Mouse (Mus musculus) G1E (cell line): ENCODE results near the gene Zscan18. TPM values are rescaled to one million over a fixed set of nuclear protein-coding genes. Genes with fewer than 3 reads are reported as not detected.

Experiments used
- ATAC-seq: 2 replicates; pipeline ENCODE4 v1.8.0; 2016; ENCODE audit warnings: mild to moderate bottlenecking; ENCODE audit not compliant: insufficient number of reproducible peaks, poor library complexity, low FRiP score, severe bottlenecking; ENCODE audit errors: extremely low read depth
- DNase-seq: peaks from one replicate; pipeline ENCODE4 v3.0.0; 2012; ENCODE audit warnings: low spot score
- H3K27me3 ChIP-seq: 2 replicates; pipeline ENCODE4 v1.6.1; 2012; ENCODE audit warnings: mild to moderate bottlenecking, low read length, inconsistent platforms; ENCODE audit not compliant: insufficient read depth
- H3K36me3 ChIP-seq: replicated peaks from 2 replicates; pipeline ENCODE3; 2012; ENCODE audit warnings: mild to moderate bottlenecking, inconsistent platforms
- H3K4me1 ChIP-seq: 2 replicates; pipeline ENCODE4 v1.6.1; 2012; ENCODE audit warnings: low read depth, low read length, inconsistent platforms, mixed read lengths; ENCODE audit not compliant: insufficient read depth
- H3K4me3 ChIP-seq: 2 replicates; pipeline ENCODE4 v1.5.1; 2012; ENCODE audit warnings: low read depth, mild to moderate bottlenecking, inconsistent platforms, low read length, moderate library complexity, mixed read lengths
- H3K9me3 ChIP-seq: replicated peaks from 2 replicates; pipeline ENCODE4 v1.6.1; 2012; ENCODE audit warnings: inconsistent platforms
- CTCF ChIP-seq: IDR thresholded peaks from 2 replicates; pipeline ENCODE4 v1.5.1; 2012; ENCODE audit warnings: low read depth, low read length, inconsistent platforms, mixed read lengths
- GATA1 ChIP-seq: IDR thresholded peaks from 2 replicates; pipeline ENCODE4 v1.6.1; 2012; ENCODE audit warnings: borderline replicate concordance, low read length, inconsistent platforms, mixed read lengths
- GATA2 ChIP-seq: IDR thresholded peaks from 2 replicates; pipeline ENCODE4 v1.6.1; 2012; ENCODE audit warnings: low read depth, low read length, inconsistent platforms, borderline replicate concordance
- POLR2AphosphoS5 ChIP-seq: IDR thresholded peaks from 2 replicates; pipeline ENCODE4 v1.6.1; 2012; ENCODE audit warnings: low read depth, low read length, inconsistent platforms; ENCODE audit not compliant: insufficient replicate concordance
- TAL1 ChIP-seq: conservative IDR thresholded peaks from 2 replicates; pipeline ENCODE4 v1.6.1; 2012; ENCODE audit warnings: low read depth, low read length, inconsistent platforms, mixed read lengths
- polyA plus RNA-seq: library from polyadenylated mRNA; stranded (reverse); fragments of >175 nt; gene quantifications from 2 replicates; pipeline ENCODE4 v1.2.3, GENCODE M21; 2012
- total RNA-seq, 2 experiments: library from RNA; stranded (forward) in 1 of 2; stranded (reverse) in 1 of 2; fragments of 200-1000 nt in 1 of 2; fragments of >200 nt in 1 of 2; fragmentation: Nextera tagmentation in 1 of 2; gene quantifications; 2 replicates each; pipeline ENCODE4 v1.2.3; 2014 to 2017

Gene Zscan18
- total and polyA plus RNA-seq, 3 experiments, result 0.22 TPM; not detected in 2

DNA sequence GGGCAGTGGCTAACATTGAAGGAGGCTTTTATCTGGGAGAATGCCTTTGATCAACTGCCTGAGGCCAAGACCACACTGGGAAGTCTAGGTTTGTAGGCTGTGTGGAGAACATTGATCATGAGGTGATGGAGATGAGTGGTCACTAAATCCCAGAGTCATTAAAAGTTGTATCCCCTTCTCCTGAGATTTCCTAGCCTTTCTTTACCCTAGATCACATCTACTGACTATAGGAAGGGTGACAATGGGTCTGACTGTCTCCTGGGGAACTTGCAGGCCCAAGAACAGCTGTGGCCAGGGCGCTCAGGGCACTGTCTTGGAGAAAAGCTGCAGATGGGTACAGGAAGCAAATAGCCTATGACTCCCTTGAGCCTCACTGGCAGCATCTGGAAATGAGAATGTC lies 68.5 kb downstream of the Zscan18 start, which contains the start of gene Vmn2r56:
Gene Vmn2r56, minus strand, starts transcription at position 101 of the 400 bp plus-strand sequence.
- Histone ChIP-seq H3K36me3 (no peaks in the 10 kb centered on the region), H3K27me3 (no peaks in the 10 kb centered on the region), H3K4me3 (no peak within 1 kb of the TSS), H3K4me1 (peaks cover 2% of the 10 kb centered on the region; the same call in 1 of the 2 replicates), H3K9me3 (no peaks in the 10 kb centered on the region)
- DNase-seq, result no peak
- TF ChIP-seq TAL1, result no peak
- TF ChIP-seq GATA1, result no peak
- no peak for TF ChIP-seq GATA2
- no peak for TF ChIP-seq CTCF
- TF ChIP-seq POLR2AphosphoS5, result no peak
- ATAC-seq, result no peak

Other genes with a start within 250 kb of the Zscan18 start
- gene Vmn2r53, start 194.8 kb downstream of the Zscan18 start, total RNA-seq (2014; fragmentation: Nextera tagmentation), result 0.08 TPM in 1 of 2 replicates, not detected in the other
- gene Vmn2r53, start 194.8 kb downstream of the Zscan18 start, total RNA-seq (2017), result 0.12 and 0.22 TPM in 2 replicates
- gene Vmn2r53, start 194.8 kb downstream of the Zscan18 start, polyA plus RNA-seq, result under 0.01 TPM in 1 of 2 replicates, not detected in the other
- not detected in 2 replicates for gene Vmn2r54, start 163.3 kb downstream of the Zscan18 start, total RNA-seq (2014; fragmentation: Nextera tagmentation)
- gene Vmn2r54, start 163.3 kb downstream of the Zscan18 start, total RNA-seq (2017), result 0.05 TPM in 1 of 2 replicates, not detected in the other
- gene Vmn2r54, start 163.3 kb downstream of the Zscan18 start, polyA plus RNA-seq, result not detected in 2 replicates
- not detected in 2 replicates for gene Vmn2r55, start 118.6 kb downstream of the Zscan18 start, total RNA-seq (2014; fragmentation: Nextera tagmentation)
- 0.06 TPM in 1 of 2 replicates, not detected in the other for gene Vmn2r55, start 118.6 kb downstream of the Zscan18 start, total RNA-seq (2017)
- not detected in 2 replicates for gene Vmn2r55, start 118.6 kb downstream of the Zscan18 start, polyA plus RNA-seq
- gene Vmn2r56, start 68.6 kb downstream of the Zscan18 start, total RNA-seq (2014; fragmentation: Nextera tagmentation), result not detected in 2 replicates
- gene Vmn2r56, start 68.6 kb downstream of the Zscan18 start, total RNA-seq (2017), result 0.06 and 0.11 TPM in 2 replicates
- gene Vmn2r56, start 68.6 kb downstream of the Zscan18 start, polyA plus RNA-seq, result not detected in 2 replicates
- 25.6 and 27.4 TPM in 2 replicates for gene Zfp329, start 15.2 kb upstream of the Zscan18 start, total RNA-seq (2014; fragmentation: Nextera tagmentation)
- 15.5 and 22.2 TPM in 2 replicates for gene Zfp329, start 15.2 kb upstream of the Zscan18 start, total RNA-seq (2017)
- 0.27 and 0.33 TPM in 2 replicates for gene Zfp329, start 15.2 kb upstream of the Zscan18 start, polyA plus RNA-seq
- 53.1 and 62.7 TPM in 2 replicates for gene Zfp110, start 31.1 kb upstream of the Zscan18 start, total RNA-seq (2014; fragmentation: Nextera tagmentation)
- 58.4 and 59.9 TPM in 2 replicates for gene Zfp110, start 31.1 kb upstream of the Zscan18 start, total RNA-seq (2017)
- gene Zfp110, start 31.1 kb upstream of the Zscan18 start, polyA plus RNA-seq, result 2.5 and 3.2 TPM in 2 replicates
- gene Zfp128, start 77.5 kb upstream of the Zscan18 start, total RNA-seq (2014; fragmentation: Nextera tagmentation), result 8.3 and 9.3 TPM in 2 replicates
- gene Zfp128, start 77.5 kb upstream of the Zscan18 start, total RNA-seq (2017), result 3.8 and 4.5 TPM in 2 replicates
- gene Zfp128, start 77.5 kb upstream of the Zscan18 start, polyA plus RNA-seq, result 0.61 and 0.72 TPM in 2 replicates
- gene Zscan22, start 94.2 kb upstream of the Zscan18 start, total RNA-seq (2014; fragmentation: Nextera tagmentation), result 23.9 and 25.0 TPM in 2 replicates
- 4.1 and 4.5 TPM in 2 replicates for gene Zscan22, start 94.2 kb upstream of the Zscan18 start, total RNA-seq (2017)
- gene Zscan22, start 94.2 kb upstream of the Zscan18 start, polyA plus RNA-seq, result 2.8 and 3.5 TPM in 2 replicates
- gene Rps5, start 118.7 kb upstream of the Zscan18 start, total RNA-seq (2014; fragmentation: Nextera tagmentation), result 1,720 and 1,839 TPM in 2 replicates
- 880 and 1,074 TPM in 2 replicates for gene Rps5, start 118.7 kb upstream of the Zscan18 start, total RNA-seq (2017)
- gene Rps5, start 118.7 kb upstream of the Zscan18 start, polyA plus RNA-seq, result 1,806 and 2,694 TPM in 2 replicates
- gene Rnf225, start 123.8 kb upstream of the Zscan18 start, total RNA-seq (2014; fragmentation: Nextera tagmentation), result 0.29 and 0.98 TPM in 2 replicates
- 0.76 and 0.81 TPM in 2 replicates for gene Rnf225, start 123.8 kb upstream of the Zscan18 start, total RNA-seq (2017)
- 1.0 and 1.3 TPM in 2 replicates for gene Rnf225, start 123.8 kb upstream of the Zscan18 start, polyA plus RNA-seq
- gene Zfp324, start 162.2 kb upstream of the Zscan18 start, total RNA-seq (2014; fragmentation: Nextera tagmentation), result 3.7 and 5.9 TPM in 2 replicates
- 6.2 and 7.0 TPM in 2 replicates for gene Zfp324, start 162.2 kb upstream of the Zscan18 start, total RNA-seq (2017)
- gene Zfp324, start 162.2 kb upstream of the Zscan18 start, polyA plus RNA-seq, result 2.4 and 2.7 TPM in 2 replicates
- 5.9 and 6.1 TPM in 2 replicates for gene Zfp446, start 174.2 kb upstream of the Zscan18 start, total RNA-seq (2014; fragmentation: Nextera tagmentation)
- 3.7 and 4.0 TPM in 2 replicates for gene Zfp446, start 174.2 kb upstream of the Zscan18 start, total RNA-seq (2017)
- 4.1 and 4.6 TPM in 2 replicates for gene Zfp446, start 174.2 kb upstream of the Zscan18 start, polyA plus RNA-seq
- not detected in 2 replicates for gene Slc27a5, start 194.6 kb upstream of the Zscan18 start, total RNA-seq (2014; fragmentation: Nextera tagmentation)
- gene Slc27a5, start 194.6 kb upstream of the Zscan18 start, total RNA-seq (2017), result 0.12 and 0.22 TPM in 2 replicates
- gene Slc27a5, start 194.6 kb upstream of the Zscan18 start, polyA plus RNA-seq, result not detected in 2 replicates
- 324 and 384 TPM in 2 replicates for gene Trim28, start 195.5 kb upstream of the Zscan18 start, total RNA-seq (2014; fragmentation: Nextera tagmentation)
- 506 and 524 TPM in 2 replicates for gene Trim28, start 195.5 kb upstream of the Zscan18 start, total RNA-seq (2017)
- gene Trim28, start 195.5 kb upstream of the Zscan18 start, polyA plus RNA-seq, result 193 and 221 TPM in 2 replicates
- gene Zbtb45, start 206.4 kb upstream of the Zscan18 start, total RNA-seq (2014; fragmentation: Nextera tagmentation), result 9.6 and 12.6 TPM in 2 replicates
- 8.7 and 9.0 TPM in 2 replicates for gene Zbtb45, start 206.4 kb upstream of the Zscan18 start, total RNA-seq (2017)
- gene Zbtb45, start 206.4 kb upstream of the Zscan18 start, polyA plus RNA-seq, result 99.1 and 126 TPM in 2 replicates
- 148 and 163 TPM in 2 replicates for gene Chmp2a, start 231.2 kb upstream of the Zscan18 start, total RNA-seq (2014; fragmentation: Nextera tagmentation)
- 178 and 188 TPM in 2 replicates for gene Chmp2a, start 231.2 kb upstream of the Zscan18 start, total RNA-seq (2017)
- gene Chmp2a, start 231.2 kb upstream of the Zscan18 start, polyA plus RNA-seq, result 141 and 289 TPM in 2 replicates
- gene Ube2m, start 234.6 kb upstream of the Zscan18 start, total RNA-seq (2014; fragmentation: Nextera tagmentation), result 250 and 290 TPM in 2 replicates
- 151 and 162 TPM in 2 replicates for gene Ube2m, start 234.6 kb upstream of the Zscan18 start, total RNA-seq (2017)
- 150 and 170 TPM in 2 replicates for gene Ube2m, start 234.6 kb upstream of the Zscan18 start, polyA plus RNA-seq